Comparison of ENCODE assay signal across 18 mouse cellular contexts in genomic region chr17:35504628-35505481, GRCm38 (mm10). TPM values are rescaled to one million over a fixed set of nuclear protein-coding genes. Genes with fewer than 3 reads are reported as not detected.
"Had no signal": no experiment of that assay in that cellular context is flagged by ENCODE, and none has a peak within 500 bp of the region (broad histone marks: within the 10 kb centered on the region; RNA-seq: fewer than 3 reads in every experiment).

No protein-coding gene starts in this region.

- H3K27ac ChIP-seq: kidney, postnatal 0 days; limb, embryonic 13.5 days; macrophage; midbrain, embryonic 13.5 days; neural tube, embryonic 12.5 days had no signal

- H3K36me3 ChIP-seq: limb, embryonic 13.5 days; midbrain, embryonic 13.5 days; neural tube, embryonic 12.5 days had no signal

- DNase-seq: kidney, adult 2 months; kidney, postnatal 36 days; lung, embryonic 14.5 days; lung, postnatal 14 days; thymus, postnatal 36 days had no signal

- H3K9me3 ChIP-seq: limb, embryonic 13.5 days; megakaryocyte, embryonic 14.5 days; midbrain, embryonic 13.5 days; neural tube, embryonic 12.5 days had no signal

- H3K4me3 ChIP-seq: limb, embryonic 13.5 days; megakaryocyte, embryonic 14.5 days; midbrain, embryonic 13.5 days; neural tube, embryonic 12.5 days had no signal

- H3K4me2 ChIP-seq: limb, embryonic 13.5 days; liver, embryonic 11.5 days; lung, embryonic 14.5 days; midbrain, embryonic 13.5 days; neural tube, embryonic 12.5 days had no signal

- ATAC-seq: intestine, embryonic 16.5 days; midbrain, embryonic 13.5 days had no signal

- H3K9ac ChIP-seq: limb, embryonic 13.5 days; lung, embryonic 14.5 days; midbrain, embryonic 13.5 days; neural tube, embryonic 12.5 days had no signal

RNA-seq across cellular contexts. Expression of gene Pou5f1, which starts 1.0 kb away (rescaled TPM):
- total RNA-seq: left cerebral cortex, postnatal 36 days; monocyte, adult 5-6 weeks; neutrophil, adult 5-6 weeks had no signal
- polyA plus RNA-seq: intestine, embryonic 16.5 days; kidney, adult 2 months; kidney, postnatal 0 days; liver, embryonic 11.5 days; liver, embryonic 16.5 days; lung, embryonic 14.5 days; macrophage; midbrain, embryonic 13.5 days; neural tube, embryonic 12.5 days had no signal

RNA-seq across cellular contexts. Expression of gene Psors1c2, which starts 28.1 kb away (rescaled TPM):
- total RNA-seq: layer of hippocampus, postnatal 10 days; monocyte, adult 5-6 weeks; neutrophil, adult 5-6 weeks had no signal
- polyA plus RNA-seq: macrophage had no signal
